Mouse (Mus musculus) ES-Bruce4 (cell line): ENCODE measurements around the gene Gpr141.

Experiments
- CTCF ChIP-seq: IDR thresholded peaks from one replicate; pipeline ENCODE4 v1.8.1; 2011; ENCODE audit warnings: low read depth, low read length
- POLR2A ChIP-seq: IDR thresholded peaks from one replicate; pipeline ENCODE4 v1.8.1; 2011; ENCODE audit warnings: low read length; ENCODE audit not compliant: insufficient read depth

DNA sequence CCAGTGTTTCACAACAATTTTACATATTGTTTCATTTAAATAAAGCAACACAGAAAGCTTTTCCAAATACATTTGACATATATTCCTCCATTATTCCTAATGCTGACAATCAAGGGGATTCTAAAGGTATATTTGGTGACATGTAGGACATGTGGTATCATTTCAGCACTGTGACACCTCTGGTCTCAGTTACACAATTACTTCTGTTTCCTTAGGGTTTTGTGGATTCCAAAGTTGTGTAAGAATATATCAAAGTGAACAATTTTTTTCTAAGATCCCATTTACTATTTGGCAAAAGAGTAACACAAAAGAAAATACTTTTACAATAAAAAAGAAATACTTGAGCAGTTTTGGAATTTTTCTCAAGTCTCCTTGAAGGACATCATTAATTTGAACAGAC is 2.4 kb downstream of the Gpr141 start:
- no peak for TF ChIP-seq CTCF
- TF ChIP-seq POLR2A = no peak
